In genomic region chr10:80702536-80703390, GRCm38 (mm10) we compare ENCODE assay signal across 7 mouse cellular contexts. TPM values are rescaled to one million over a fixed set of nuclear protein-coding genes. Genes with fewer than 3 reads are reported as not detected.
DNase-seq lines count a peak whose midpoint lies in the region; ATAC-seq and TF ChIP-seq lines count a peak whose summit lies in the region.

No protein-coding gene starts in this region.

- peak; percentile 9 for TF ChIP-seq POLR2A in kidney, adult 2 months (IDR thresholded peaks at IDR 0.05; ENCODE audit: low read depth, low read length)
- no peak for TF ChIP-seq POLR2A in spleen, adult 2 months (IDR thresholded peaks at IDR 0.05; ENCODE audit: low read depth, low read length)

- 2% methylated on average over 47 of the region's 47 CpGs for WGBS in embryonic facial prominence, embryonic 11.5 days
- WGBS in kidney, adult 2 months = 3% methylated on average over 47 of the region's 47 CpGs
- WGBS in limb, embryonic 12.5 days = 2% methylated on average over 47 of the region's 47 CpGs
- 3% methylated on average over 47 of the region's 47 CpGs for WGBS in midbrain, embryonic 15.5 days
- WGBS in spleen, adult 2 months = 2% methylated on average over 47 of the region's 47 CpGs

- DNase-seq in adrenal gland, postnatal 14 days = peak; percentile 98
- DNase-seq in embryonic facial prominence, embryonic 11.5 days (ENCODE audit: low spot score) = peak; percentile 94
- peak; percentile 96 for DNase-seq in heart, adult 18-20 months
- peak; percentile 98 for DNase-seq in kidney, adult 2 months
- peak; percentile 82 to 91 for DNase-seq in spleen, adult 2 months (ENCODE audit: low read depth in 1 of 2, low spot score in 2 of 2)

- H3K4me1 ChIP-seq in embryonic facial prominence, embryonic 11.5 days (ENCODE audit: control insufficient read depth, insufficient read depth, low read length) = peaks cover 5% of the 10 kb centered on the region; the same call in 1 of the 2 replicates
- peaks cover 9% of the 10 kb centered on the region; the same call in 1 of the 2 replicates for H3K4me1 ChIP-seq in kidney, adult 2 months (ENCODE audit: control insufficient read depth, insufficient read depth, low read length)
- H3K4me1 ChIP-seq in limb, embryonic 12.5 days (replicated peaks) = peaks cover 30% of the 10 kb centered on the region
- H3K4me1 ChIP-seq in midbrain, embryonic 15.5 days = peaks cover 40% of the 10 kb centered on the region
- H3K4me1 ChIP-seq in spleen, adult 2 months (ENCODE audit: control insufficient read depth, insufficient read depth, insufficient read length) = peaks cover 27% of the 10 kb centered on the region; the same call in 1 of the 2 replicates

- no peaks in the 10 kb centered on the region for H3K9me3 ChIP-seq in embryonic facial prominence, embryonic 11.5 days (replicated peaks; ENCODE audit: control insufficient read depth, low read length)
- no peaks in the 10 kb centered on the region for H3K9me3 ChIP-seq in limb, embryonic 12.5 days
- no peaks in the 10 kb centered on the region for H3K9me3 ChIP-seq in midbrain, embryonic 15.5 days

- peak; percentile 91 for ATAC-seq in embryonic facial prominence, embryonic 11.5 days (replicated peaks; ENCODE audit: insufficient number of reproducible peaks, low FRiP score, low TSS enrichment, low read depth)
- ATAC-seq in limb, embryonic 12.5 days (ENCODE audit: insufficient number of reproducible peaks, insufficient read depth, low FRiP score, low TSS enrichment, low read depth) = peak; percentile 92
- ATAC-seq in midbrain, embryonic 15.5 days (replicated peaks) = peak; percentile 88

- peak overlapping the region; percentile 73 for H3K4me2 ChIP-seq in embryonic facial prominence, embryonic 11.5 days (ENCODE audit: low read depth, low read length)
- peak overlapping the region; percentile 82 for H3K4me2 ChIP-seq in limb, embryonic 12.5 days
- H3K4me2 ChIP-seq in midbrain, embryonic 15.5 days = peak overlapping the region; percentile 66

- H3K4me3 ChIP-seq in embryonic facial prominence, embryonic 11.5 days (ENCODE audit: low read depth, low read length) = peak overlapping the region; percentile 59
- H3K4me3 ChIP-seq in kidney, adult 2 months (ENCODE audit: insufficient read depth, low read depth, low read length) = peak overlapping the region; percentile 62
- peak overlapping the region; percentile 62 for H3K4me3 ChIP-seq in limb, embryonic 12.5 days (replicated peaks)
- peak overlapping the region; percentile 79 for H3K4me3 ChIP-seq in midbrain, embryonic 15.5 days
- H3K4me3 ChIP-seq in spleen, adult 2 months (ENCODE audit: extremely low read depth, insufficient read depth, insufficient read length) = peak overlapping the region; percentile 70

- H3K36me3 ChIP-seq in embryonic facial prominence, embryonic 11.5 days (replicated peaks; ENCODE audit: control insufficient read depth, insufficient read depth, low read depth, low read length) = peaks cover 6% of the 10 kb centered on the region
- H3K36me3 ChIP-seq in kidney, adult 2 months (ENCODE audit: control insufficient read depth, insufficient read depth, low read length) = no peaks in the 10 kb centered on the region; the same call in 1 of the 2 replicates
- H3K36me3 ChIP-seq in limb, embryonic 12.5 days = peaks cover 44% of the 10 kb centered on the region
- H3K36me3 ChIP-seq in midbrain, embryonic 15.5 days (replicated peaks) = peaks cover 9% of the 10 kb centered on the region
- peaks cover 4% of the 10 kb centered on the region; the same call in 1 of the 2 replicates for H3K36me3 ChIP-seq in spleen, adult 2 months (ENCODE audit: control insufficient read depth, insufficient read depth, low read length)

- no peak for TF ChIP-seq CTCF in kidney, adult 2 months (conservative IDR thresholded peaks at IDR 0.05; ENCODE audit: insufficient read depth, insufficient read length, low read depth, low read length)
- TF ChIP-seq CTCF in spleen, adult 2 months (IDR thresholded peaks at IDR 0.05; ENCODE audit: extremely low read depth, insufficient read depth, insufficient read length, insufficient replicate concordance) = no peak

- peak overlapping the region; percentile 70 for H3K9ac ChIP-seq in embryonic facial prominence, embryonic 11.5 days (replicated peaks; ENCODE audit: low read length)
- H3K9ac ChIP-seq in limb, embryonic 12.5 days (replicated peaks) = peak overlapping the region; percentile 57
- H3K9ac ChIP-seq in midbrain, embryonic 15.5 days = peak overlapping the region; percentile 42

- no peaks in the 10 kb centered on the region for H3K27me3 ChIP-seq in embryonic facial prominence, embryonic 11.5 days (ENCODE audit: control insufficient read depth, insufficient read depth, low read length)
- no peaks in the 10 kb centered on the region for H3K27me3 ChIP-seq in kidney, adult 2 months (replicated peaks; ENCODE audit: control insufficient read depth, insufficient read depth, low read length)
- no peaks in the 10 kb centered on the region for H3K27me3 ChIP-seq in limb, embryonic 12.5 days
- no peaks in the 10 kb centered on the region for H3K27me3 ChIP-seq in midbrain, embryonic 15.5 days (replicated peaks)
- no peaks in the 10 kb centered on the region for H3K27me3 ChIP-seq in spleen, adult 2 months (ENCODE audit: control insufficient read depth, insufficient read depth, low read length)

- no peak overlapping the region; the same call in 1 of the 2 replicates for H3K27ac ChIP-seq in embryonic facial prominence, embryonic 11.5 days (replicated peaks; ENCODE audit: low read depth, low read length)
- H3K27ac ChIP-seq in kidney, adult 2 months (ENCODE audit: insufficient read depth, low read depth, low read length) = peak overlapping the region; percentile 68; the same call in 1 of the 2 replicates
- H3K27ac ChIP-seq in limb, embryonic 12.5 days = peak overlapping the region; percentile 79
- H3K27ac ChIP-seq in midbrain, embryonic 15.5 days = peak overlapping the region; percentile 89
- peak overlapping the region; percentile 86 for H3K27ac ChIP-seq in spleen, adult 2 months (ENCODE audit: insufficient read depth, low read length)

RNA-seq across cellular contexts. Expression of gene Izumo4, which starts 0.8 kb away (rescaled TPM):
- 12.1 and 12.6 TPM in 2 replicates for total RNA-seq in adrenal gland, postnatal 14 days (2021)
- 4.8 and 7.6 TPM in 2 replicates for polyA plus RNA-seq in embryonic facial prominence, embryonic 11.5 days (2014; fragmentation: Nextera tagmentation; extraction: Ambion mirVana)
- 1 to 10 TPM; 2.5 to 2.6 TPM for total RNA-seq in heart, adult 18-20 months (2021)
- 36.8 and 39.5 TPM in 2 replicates for polyA plus RNA-seq in kidney, adult 2 months (2012; rRNA removed)
- polyA plus RNA-seq in limb, embryonic 12.5 days (2016; fragmentation: Nextera tagmentation; extraction: Ambion mirVana) = 12.5 and 16.5 TPM in 2 replicates
- polyA plus RNA-seq in midbrain, embryonic 15.5 days (2015; fragmentation: Nextera tagmentation; extraction: Ambion mirVana) = 42.9 and 50.9 TPM in 2 replicates
- polyA plus RNA-seq in spleen, adult 2 months (2012; rRNA removed) = 49.0 and 60.8 TPM in 2 replicates

RNA-seq across cellular contexts. Expression of gene Mob3a, which starts 1.0 kb away (rescaled TPM):
- 12.8 and 24.1 TPM in 2 replicates for total RNA-seq in adrenal gland, postnatal 14 days (2021)
- polyA plus RNA-seq in embryonic facial prominence, embryonic 11.5 days (2014; fragmentation: Nextera tagmentation; extraction: Ambion mirVana) = 42.3 and 45.0 TPM in 2 replicates
- total RNA-seq in heart, adult 18-20 months (2021) = 1 to 10 TPM; 7.5 to 8.0 TPM
- 14.3 and 19.5 TPM in 2 replicates for polyA plus RNA-seq in kidney, adult 2 months (2012; rRNA removed)
- polyA plus RNA-seq in limb, embryonic 12.5 days (2016; fragmentation: Nextera tagmentation; extraction: Ambion mirVana) = 51.1 and 51.7 TPM in 2 replicates
- 63.4 and 64.3 TPM in 2 replicates for polyA plus RNA-seq in midbrain, embryonic 15.5 days (2015; fragmentation: Nextera tagmentation; extraction: Ambion mirVana)
- 130 and 156 TPM in 2 replicates for polyA plus RNA-seq in spleen, adult 2 months (2012; rRNA removed)

RNA-seq across cellular contexts. Expression of gene Mknk2, which starts 24.9 kb away (rescaled TPM):
- 224 and 226 TPM in 2 replicates for total RNA-seq in adrenal gland, postnatal 14 days (2021)
- 63.7 and 67.0 TPM in 2 replicates for polyA plus RNA-seq in embryonic facial prominence, embryonic 11.5 days (2014; fragmentation: Nextera tagmentation; extraction: Ambion mirVana)
- total RNA-seq in heart, adult 18-20 months (2021) = 100 to 1,000 TPM; 185 to 204 TPM
- polyA plus RNA-seq in kidney, adult 2 months (2012; rRNA removed) = 163 and 210 TPM in 2 replicates
- polyA plus RNA-seq in limb, embryonic 12.5 days (2016; fragmentation: Nextera tagmentation; extraction: Ambion mirVana) = 122 and 124 TPM in 2 replicates
- polyA plus RNA-seq in midbrain, embryonic 15.5 days (2015; fragmentation: Nextera tagmentation; extraction: Ambion mirVana) = 61.5 and 66.6 TPM in 2 replicates
- polyA plus RNA-seq in spleen, adult 2 months (2012; rRNA removed) = 351 and 533 TPM in 2 replicates

RNA-seq across cellular contexts. Expression of gene Ap3d1, which starts 39.3 kb away (rescaled TPM):
- total RNA-seq in adrenal gland, postnatal 14 days (2021) = 80.3 and 85.6 TPM in 2 replicates
- polyA plus RNA-seq in embryonic facial prominence, embryonic 11.5 days (2014; fragmentation: Nextera tagmentation; extraction: Ambion mirVana) = 57.6 and 61.0 TPM in 2 replicates
- 10 to 100 TPM; 42.3 to 45.0 TPM for total RNA-seq in heart, adult 18-20 months (2021)
- 87.7 and 105 TPM in 2 replicates for polyA plus RNA-seq in kidney, adult 2 months (2012; rRNA removed)
- 73.8 and 76.8 TPM in 2 replicates for polyA plus RNA-seq in limb, embryonic 12.5 days (2016; fragmentation: Nextera tagmentation; extraction: Ambion mirVana)
- polyA plus RNA-seq in midbrain, embryonic 15.5 days (2015; fragmentation: Nextera tagmentation; extraction: Ambion mirVana) = 117 and 122 TPM in 2 replicates
- polyA plus RNA-seq in spleen, adult 2 months (2012; rRNA removed) = 92.5 and 111 TPM in 2 replicates

RNA-seq across cellular contexts. Expression of gene Btbd2, which starts 45.9 kb away (rescaled TPM):
- total RNA-seq in adrenal gland, postnatal 14 days (2021) = 53.5 and 58.0 TPM in 2 replicates
- polyA plus RNA-seq in embryonic facial prominence, embryonic 11.5 days (2014; fragmentation: Nextera tagmentation; extraction: Ambion mirVana) = 53.5 and 56.3 TPM in 2 replicates
- 10 to 100 TPM; 43.2 to 46.1 TPM for total RNA-seq in heart, adult 18-20 months (2021)
- 77.7 and 80.7 TPM in 2 replicates for polyA plus RNA-seq in kidney, adult 2 months (2012; rRNA removed)
- polyA plus RNA-seq in limb, embryonic 12.5 days (2016; fragmentation: Nextera tagmentation; extraction: Ambion mirVana) = 95.8 and 102 TPM in 2 replicates
- 85.9 and 90.4 TPM in 2 replicates for polyA plus RNA-seq in midbrain, embryonic 15.5 days (2015; fragmentation: Nextera tagmentation; extraction: Ambion mirVana)
- 49.5 and 66.1 TPM in 2 replicates for polyA plus RNA-seq in spleen, adult 2 months (2012; rRNA removed)
